Mouse (Mus musculus): ENCODE measurements around the gene Sde2. TPM values are rescaled to one million over a fixed set of nuclear protein-coding genes. Genes with fewer than 3 reads are reported as not detected.
A peak's percentile ranks its signal among the peaks of the same experiment; 100 is the strongest.

Gene Sde2
- polyA plus RNA-seq, 1 experiment from 2014 or later = 18.8 TPM

DNA sequence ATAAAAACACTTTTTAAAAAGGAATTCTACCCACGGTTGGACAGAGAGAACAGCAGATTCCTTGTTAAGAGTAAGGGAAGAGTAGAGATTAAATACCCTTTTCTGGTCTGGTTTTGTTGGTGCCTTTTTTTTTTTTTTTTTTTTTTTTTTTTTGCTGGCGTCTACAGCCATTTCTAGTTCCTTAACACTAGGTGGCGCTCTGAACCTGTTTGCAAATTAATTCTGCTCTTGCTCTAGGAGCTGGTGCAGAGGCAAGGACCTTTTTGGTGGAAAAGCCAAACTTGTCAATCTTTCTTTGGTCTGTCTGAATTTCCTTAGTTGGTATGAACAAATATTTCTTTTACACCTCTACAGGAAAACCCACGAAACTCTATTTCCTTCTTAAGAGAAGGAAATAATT lies 50.2 kb downstream of the Sde2 start:
- Histone ChIP-seq H3K9me3 (ENCODE audit: control insufficient read depth, low read length) (no peaks in the 10 kb centered on the region), H3K4me1 (replicated peaks; ENCODE audit: control insufficient read depth, insufficient read depth) (0 out of 2 replicates have a peak, but pooled peaks cover 3% of the 10 kb centered on the region), H3K9ac (ENCODE audit: low read length) (no peak overlapping the region), H3K4me2 (replicated peaks; ENCODE audit: low read depth) (no peak overlapping the region), H3K36me3 (ENCODE audit: control insufficient read depth, insufficient read depth, low read length) (0 out of 2 replicates have a peak, but pooled peaks cover under 1% of the 10 kb centered on the region), H3K27me3 (ENCODE audit: control insufficient read depth, insufficient read depth, low read length) (no peaks in the 10 kb centered on the region), H3K27ac (replicated peaks) (no peak overlapping the region), H3K4me3 (ENCODE audit: low read depth, low read length) (no peak overlapping the region)
- TF ChIP-seq EP300 (optimal IDR thresholded peaks at IDR 0.05) (no peak), CTCF (IDR thresholded peaks at IDR 0.05; ENCODE audit: low read depth) (peak; percentile 82)
- under 1% methylated on average over 4 of the region's 4 CpGs for WGBS
- DNase-seq (ENCODE audit: low spot score) (no peak), ATAC-seq (ENCODE audit: low FRiP score, low TSS enrichment) (no peak)

DNA sequence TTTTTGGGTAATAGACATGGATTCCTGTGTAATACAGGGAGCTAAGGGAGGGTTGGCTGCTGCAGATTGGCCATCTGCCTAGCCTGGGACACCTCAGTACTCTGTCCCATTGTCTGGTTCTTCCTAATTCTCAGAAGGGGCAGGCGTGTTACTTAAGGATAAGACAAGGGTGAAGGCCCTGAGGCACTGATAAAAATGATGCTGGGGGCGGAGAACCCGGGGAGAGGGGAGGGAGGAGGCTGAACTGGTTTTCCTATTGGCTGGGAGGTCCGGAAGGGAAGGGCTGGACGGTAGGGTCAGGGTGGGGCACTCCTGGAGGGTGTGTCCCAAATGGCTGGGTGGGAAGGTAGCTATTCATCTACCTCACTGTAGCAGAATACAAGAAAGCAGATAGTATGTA lies 52.0 kb downstream of the Sde2 start:
- Histone ChIP-seq H3K9ac (ENCODE audit: low read length) (no peak overlapping the region), H3K27me3 (ENCODE audit: control insufficient read depth, insufficient read depth, low read length) (no peaks in the 10 kb centered on the region), H3K9me3 (ENCODE audit: control insufficient read depth, low read length) (no peaks in the 10 kb centered on the region), H3K4me3 (ENCODE audit: low read depth, low read length) (no peak overlapping the region), H3K27ac (replicated peaks) (no peak overlapping the region), H3K4me1 (replicated peaks; ENCODE audit: control insufficient read depth, insufficient read depth) (0 out of 2 replicates have a peak, but pooled peaks cover 3% of the 10 kb centered on the region), H3K36me3 (ENCODE audit: control insufficient read depth, insufficient read depth, low read length) (peaks cover 11% of the 10 kb centered on the region; the same call in 1 of the 2 replicates), H3K4me2 (replicated peaks; ENCODE audit: low read depth) (no peak overlapping the region)
- DNase-seq (ENCODE audit: low spot score) = peak; percentile 54
- 0 out of 2 replicates have a peak, but pooled peaks have one; percentile 27 for ATAC-seq (ENCODE audit: low FRiP score, low TSS enrichment)
- TF ChIP-seq EP300 (optimal IDR thresholded peaks at IDR 0.05) (no peak), CTCF (IDR thresholded peaks at IDR 0.05; ENCODE audit: low read depth) (no peak)
- WGBS = 45% methylated on average over 5 of the region's 5 CpGs

DNA sequence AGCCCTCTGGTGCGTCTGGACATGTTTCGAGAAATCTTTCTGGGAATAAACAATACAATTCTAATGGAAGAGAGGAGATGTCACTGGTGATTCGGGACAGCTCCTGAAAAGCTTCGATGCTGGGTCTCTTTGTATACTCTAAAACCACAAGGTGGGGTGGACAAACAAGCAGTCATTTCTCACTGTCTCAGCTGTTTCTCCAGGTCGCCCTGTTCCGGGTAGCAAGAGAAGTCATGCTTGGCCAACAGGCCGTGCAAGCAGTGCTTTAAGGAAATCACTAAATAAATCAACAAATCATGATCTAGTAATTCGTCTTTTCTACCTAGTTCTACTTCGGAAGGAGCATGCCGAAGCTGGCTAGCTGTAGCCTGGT lies 52.7 kb downstream of the Sde2 start:
- H3K9ac ChIP-seq (ENCODE audit: low read length) = peak overlapping the region; percentile 32; the same call in 1 of the 2 replicates
- TF ChIP-seq CTCF (IDR thresholded peaks at IDR 0.05; ENCODE audit: low read depth) (0 out of 2 replicates have a peak, but pooled peaks have one; percentile 0), EP300 (optimal IDR thresholded peaks at IDR 0.05) (no peak)
- peak; percentile 33 for ATAC-seq (ENCODE audit: low FRiP score, low TSS enrichment)

DNA sequence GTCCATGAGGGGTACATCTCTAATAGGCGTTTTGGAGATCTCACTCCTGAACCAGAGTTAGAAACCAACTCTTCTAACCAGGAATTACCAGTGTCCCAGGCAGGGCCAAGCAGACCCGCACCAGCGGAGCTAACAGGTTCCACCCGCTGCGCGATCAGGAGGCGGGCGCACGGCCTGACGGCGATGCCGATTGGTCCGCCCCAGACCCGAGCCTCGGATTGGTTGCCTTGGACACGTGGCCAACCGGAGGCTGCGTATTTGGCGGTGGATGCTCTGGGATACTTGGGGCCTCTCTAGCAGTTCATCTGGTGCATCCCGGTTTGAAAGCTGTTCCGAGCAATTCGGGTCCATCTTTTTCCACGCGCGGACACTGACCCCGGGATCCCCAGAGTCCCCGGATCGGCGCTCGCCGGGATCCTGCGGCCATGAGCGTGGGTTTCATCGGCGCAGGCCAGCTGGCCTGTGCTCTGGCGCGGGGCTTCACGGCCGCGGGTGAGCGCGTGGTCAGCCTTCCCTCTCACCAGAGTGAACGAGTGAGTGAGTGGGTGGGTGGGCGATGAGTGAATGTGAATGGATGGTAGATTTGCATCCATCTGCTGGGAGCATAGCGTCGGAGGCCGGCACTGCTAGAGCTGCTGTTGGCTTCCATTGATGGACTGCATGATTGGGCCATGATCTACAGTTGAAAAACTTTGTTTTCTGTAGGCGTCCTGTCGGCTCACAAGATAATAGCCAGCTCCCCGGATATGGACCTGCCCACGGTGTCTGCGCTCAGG lies 53.3 kb downstream of the Sde2 start, which contains the start of gene Pycr2:
Gene Pycr2, plus strand, starts transcription at position 255 of the 776 bp plus-strand sequence.
- DNase-seq (ENCODE audit: low spot score) (peak; percentile 96), ATAC-seq (ENCODE audit: low FRiP score, low TSS enrichment) (peak; percentile 96)
- Histone ChIP-seq H3K9me3 (ENCODE audit: control insufficient read depth, low read length) (no peaks in the 10 kb centered on the region), H3K9ac (ENCODE audit: low read length) (peak within 1 kb of the TSS; percentile 78), H3K36me3 (ENCODE audit: control insufficient read depth, insufficient read depth, low read length) (peaks cover 11% of the 10 kb centered on the region; the same call in 1 of the 2 replicates), H3K27ac (replicated peaks) (peak within 1 kb of the TSS; percentile 86), H3K4me3 (ENCODE audit: low read depth, low read length) (peak within 1 kb of the TSS; percentile 68), H3K4me1 (replicated peaks; ENCODE audit: control insufficient read depth, insufficient read depth) (0 out of 2 replicates have a peak, but pooled peaks cover 3% of the 10 kb centered on the region), H3K4me2 (replicated peaks; ENCODE audit: low read depth) (peak within 1 kb of the TSS; percentile 86), H3K27me3 (ENCODE audit: control insufficient read depth, insufficient read depth, low read length) (no peaks in the 10 kb centered on the region)
- TF ChIP-seq CTCF (IDR thresholded peaks at IDR 0.05; ENCODE audit: low read depth) (0 out of 2 replicates have a peak, but pooled peaks have one; percentile 0), EP300 (optimal IDR thresholded peaks at IDR 0.05) (no peak)
- WGBS = under 1% methylated on average over 52 of the region's 52 CpGs

More for the DNA sequence above, 52.7 kb downstream of the Sde2 start:
- Histone ChIP-seq H3K9me3 (ENCODE audit: control insufficient read depth, low read length) (no peaks in the 10 kb centered on the region), H3K27ac (replicated peaks) (peak overlapping the region; percentile 86), H3K27me3 (ENCODE audit: control insufficient read depth, insufficient read depth, low read length) (no peaks in the 10 kb centered on the region), H3K36me3 (ENCODE audit: control insufficient read depth, insufficient read depth, low read length) (peaks cover 11% of the 10 kb centered on the region; the same call in 1 of the 2 replicates), H3K4me2 (replicated peaks; ENCODE audit: low read depth) (peak overlapping the region; percentile 86), H3K4me3 (ENCODE audit: low read depth, low read length) (peak overlapping the region; percentile 68), H3K4me1 (replicated peaks; ENCODE audit: control insufficient read depth, insufficient read depth) (0 out of 2 replicates have a peak, but pooled peaks cover 3% of the 10 kb centered on the region)
- WGBS = 20% methylated on average over 10 of the region's 10 CpGs
- no peak for DNase-seq (ENCODE audit: low spot score)

DNA sequence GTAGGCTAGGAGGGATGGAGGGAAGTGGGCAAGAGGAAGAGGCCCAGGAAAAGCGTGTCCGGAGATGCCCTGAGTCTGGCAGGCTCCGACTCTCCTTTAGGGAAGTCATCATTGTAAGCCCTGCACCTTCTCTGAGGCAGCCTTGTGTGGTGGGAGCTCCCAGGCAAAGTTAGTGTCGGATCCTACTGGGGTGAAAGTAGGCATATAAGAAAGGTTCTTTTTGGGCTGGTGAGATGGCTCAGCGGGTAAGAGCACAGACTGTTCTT lies 53.8 kb downstream of the Sde2 start:
- Histone ChIP-seq H3K27me3 (ENCODE audit: control insufficient read depth, insufficient read depth, low read length) (no peaks in the 10 kb centered on the region), H3K9me3 (ENCODE audit: control insufficient read depth, low read length) (no peaks in the 10 kb centered on the region), H3K27ac (replicated peaks) (peak overlapping the region; percentile 86), H3K4me2 (replicated peaks; ENCODE audit: low read depth) (peak overlapping the region; percentile 86), H3K4me1 (replicated peaks; ENCODE audit: control insufficient read depth, insufficient read depth) (0 out of 2 replicates have a peak, but pooled peaks cover 3% of the 10 kb centered on the region), H3K36me3 (ENCODE audit: control insufficient read depth, insufficient read depth, low read length) (peaks cover 11% of the 10 kb centered on the region; the same call in 1 of the 2 replicates), H3K9ac (ENCODE audit: low read length) (peak overlapping the region; percentile 78), H3K4me3 (ENCODE audit: low read depth, low read length) (peak overlapping the region; percentile 68)
- DNase-seq (ENCODE audit: low spot score) (no peak), ATAC-seq (ENCODE audit: low FRiP score, low TSS enrichment) (no peak)
- 2% methylated on average over 5 of the region's 5 CpGs for WGBS
- no peak for TF ChIP-seq EP300 (optimal IDR thresholded peaks at IDR 0.05)

DNA sequence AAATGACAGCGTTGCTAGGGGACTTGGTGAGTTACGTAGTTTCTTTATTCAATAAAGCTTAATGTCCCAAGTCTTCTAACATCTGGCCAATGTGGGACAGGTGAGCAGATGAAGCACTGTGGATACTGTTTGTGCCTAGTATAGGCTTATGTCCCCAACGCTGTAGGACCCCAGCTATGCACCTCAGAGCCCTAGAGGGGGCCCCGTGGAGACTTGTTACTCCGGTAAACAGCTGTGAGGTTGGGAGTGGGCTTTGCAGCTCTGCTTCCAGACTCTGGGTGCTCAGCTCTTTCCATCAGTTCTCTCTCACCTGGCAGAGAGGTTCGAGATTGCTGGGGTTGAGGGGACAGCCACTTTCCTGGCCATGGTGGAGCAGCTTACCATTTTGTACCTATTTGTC lies 54.4 kb downstream of the Sde2 start:
- Histone ChIP-seq H3K9me3 (ENCODE audit: control insufficient read depth, low read length) (no peaks in the 10 kb centered on the region), H3K27me3 (ENCODE audit: control insufficient read depth, insufficient read depth, low read length) (no peaks in the 10 kb centered on the region), H3K4me2 (replicated peaks; ENCODE audit: low read depth) (peak overlapping the region; percentile 86), H3K9ac (ENCODE audit: low read length) (peak overlapping the region; percentile 48; the same call in 1 of the 2 replicates), H3K4me3 (ENCODE audit: low read depth, low read length) (peak overlapping the region; percentile 68), H3K4me1 (replicated peaks; ENCODE audit: control insufficient read depth, insufficient read depth) (0 out of 2 replicates have a peak, but pooled peaks cover 3% of the 10 kb centered on the region), H3K36me3 (ENCODE audit: control insufficient read depth, insufficient read depth, low read length) (peaks cover 11% of the 10 kb centered on the region; the same call in 1 of the 2 replicates), H3K27ac (replicated peaks) (no peak overlapping the region)
- TF ChIP-seq CTCF (IDR thresholded peaks at IDR 0.05; ENCODE audit: low read depth) (no peak), EP300 (optimal IDR thresholded peaks at IDR 0.05) (no peak)
- WGBS = 52% methylated on average over 6 of the region's 6 CpGs
- no peak for ATAC-seq (ENCODE audit: low FRiP score, low TSS enrichment)
- DNase-seq (ENCODE audit: low spot score) = no peak
